Mouse (Mus musculus): ENCODE measurements around the gene Copz2.

DNA sequence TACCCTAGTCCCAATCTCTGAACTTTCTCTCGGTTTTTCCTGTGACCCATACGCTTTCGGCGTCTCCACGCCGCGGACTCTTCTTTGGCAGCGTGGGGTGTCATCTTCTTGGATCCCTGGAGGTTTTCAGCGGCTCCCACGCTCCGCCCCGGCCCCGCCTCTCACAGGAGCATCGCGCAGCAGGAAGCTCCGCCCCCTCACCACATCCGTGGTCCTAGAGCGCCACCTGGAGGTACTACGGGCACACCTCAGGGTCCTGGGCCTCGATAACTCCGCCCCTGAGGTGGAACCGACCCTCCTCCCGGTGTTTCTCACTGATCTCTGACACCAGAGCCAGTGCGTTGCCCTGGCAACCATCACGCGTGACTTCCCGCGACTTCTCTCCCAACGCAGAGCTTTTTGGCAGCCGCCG lies 12.2 kb downstream of the Copz2 start:
- TF ChIP-seq CHD2 (IDR thresholded peaks at IDR 0.05; ENCODE audit: low read depth, low read length) (no peak), MAFK (IDR thresholded peaks at IDR 0.05; ENCODE audit: insufficient read depth, low read depth, low read length) (no peak)

Measured in ES-E14 (cell line).